Mouse (Mus musculus) intestine, embryonic 15.5 days (tissue): ENCODE measurements at regions not wholly inside any gene's neighbourhood (a gene's known extent, or its start where the extent isn't known, plus 50 kb on each side); places are given as distances from the start of the nearest gene placed in this dataset.
"Not testable (repeated sequence)": the region's sequence is repeated elsewhere in the genome, so short reads cannot be mapped to it uniquely, and the experiment has no call there.

Experiments
- ATAC-seq: fragments of 200-750 bp; cut with Nextera tagmentation; 2 replicates; pipeline ENCODE4 v1.8.0; 2017; ENCODE audit warnings: moderate TSS enrichment, moderate library complexity
- H3K27ac ChIP-seq: fragments of 300-500 bp; sonication (generic); 2 replicates; pipeline ENCODE4 v1.5.1; 2015; ENCODE audit warnings: mild to moderate bottlenecking, inconsistent platforms
- H3K27me3 ChIP-seq: fragments of 300-500 bp; sonication (generic); replicated peaks from 2 replicates; pipeline ENCODE4 v1.6.1; 2015; ENCODE audit warnings: inconsistent platforms
- H3K36me3 ChIP-seq: fragments of 300-500 bp; sonication (generic); 2 replicates; pipeline ENCODE4 v1.6.1; 2015; ENCODE audit warnings: inconsistent platforms
- H3K4me1 ChIP-seq: fragments of 300-500 bp; sonication (generic); replicated peaks from 2 replicates; pipeline ENCODE4 v1.6.1; 2015; ENCODE audit warnings: inconsistent platforms
- H3K4me2 ChIP-seq: fragments of 300-500 bp; sonication (generic); replicated peaks from 2 replicates; pipeline ENCODE4 v1.6.1; 2015; ENCODE audit warnings: mild to moderate bottlenecking, inconsistent platforms
- H3K4me3 ChIP-seq: fragments of 300-500 bp; sonication (generic); replicated peaks from 2 replicates; pipeline ENCODE4 v1.5.1; 2015; ENCODE audit warnings: inconsistent platforms
- H3K9ac ChIP-seq: fragments of 300-500 bp; sonication (generic); 2 replicates; pipeline ENCODE4 v1.6.1; 2015; ENCODE audit warnings: inconsistent platforms
- H3K9me3 ChIP-seq: fragments of 300-500 bp; sonication (generic); 2 replicates; pipeline ENCODE4 v1.6.1; 2016; ENCODE audit warnings: inconsistent platforms
- WGBS: fragments of 180-500 bp; shearing (Covaris S2); methylation state at CpG from one replicate; pipeline ENCODE4 v1.1.7; 2015; 5-methylcytosine and 5-hydroxymethylcytosine counted together

GRCm38 (mm10) chr8:63829096-63829495 lies 123.0 kb downstream of the Sgo2b start:
- H3K4me1 ChIP-seq = no peaks in the 10 kb centered on the region
- no peaks in the 10 kb centered on the region for H3K9me3 ChIP-seq
- no peak for ATAC-seq
- H3K27me3 ChIP-seq = no peaks in the 10 kb centered on the region
- H3K9ac ChIP-seq = no peak overlapping the region
- no peak overlapping the region for H3K4me3 ChIP-seq
- H3K36me3 ChIP-seq = no peaks in the 10 kb centered on the region
- H3K4me2 ChIP-seq = no peak overlapping the region
- no peak overlapping the region for H3K27ac ChIP-seq

GRCm38 (mm10) chr8:63828141-63828540 lies 123.9 kb downstream of the Sgo2b start:
- H3K4me2 ChIP-seq = no peak overlapping the region
- H3K27ac ChIP-seq = no peak overlapping the region
- ATAC-seq = no peak
- no peaks in the 10 kb centered on the region for H3K9me3 ChIP-seq
- H3K4me3 ChIP-seq = no peak overlapping the region
- no peaks in the 10 kb centered on the region for H3K4me1 ChIP-seq
- no peaks in the 10 kb centered on the region for H3K27me3 ChIP-seq
- H3K36me3 ChIP-seq = no peaks in the 10 kb centered on the region
- no peak overlapping the region for H3K9ac ChIP-seq

- Histone ChIP-seq H3K4me3 (no peak overlapping the region), H3K9me3 (no peaks in the 10 kb centered on the region), H3K27ac (no peak overlapping the region), H3K4me2 (no peak overlapping the region), H3K27me3 (no peaks in the 10 kb centered on the region), H3K36me3 (no peaks in the 10 kb centered on the region), H3K9ac (no peak overlapping the region), H3K4me1 (no peaks in the 10 kb centered on the region)
- ATAC-seq = no peak
- 65% methylated on average over 2 of the region's 2 CpGs for WGBS
These were observed 167.6 kb downstream of the Sgo2b start for GRCm38 (mm10) chr8:63784496-63784895.

GRCm38 (mm10) chr8:63760891-63761290 lies 191.2 kb downstream of the Sgo2b start:
- Histone ChIP-seq H3K9me3 (no peaks in the 10 kb centered on the region), H3K27ac (no peak overlapping the region), H3K4me3 (no peak overlapping the region), H3K27me3 (no peaks in the 10 kb centered on the region), H3K4me2 (no peak overlapping the region), H3K4me1 (no peaks in the 10 kb centered on the region), H3K9ac (no peak overlapping the region), H3K36me3 (no peaks in the 10 kb centered on the region)
- ATAC-seq = no peak

GRCm38 (mm10) chr8:63759931-63760330 lies 192.1 kb downstream of the Sgo2b start:
- H3K27ac ChIP-seq, H3K4me2 ChIP-seq, H3K9ac ChIP-seq, H3K4me1 ChIP-seq, H3K36me3 ChIP-seq, H3K4me3 ChIP-seq, H3K27me3 ChIP-seq, H3K9me3 ChIP-seq, ATAC-seq: not testable (repeated sequence)
- WGBS = 91% methylated on average over 4 of the region's 4 CpGs

GRCm38 (mm10) chr8:63755236-63755635 lies 196.8 kb downstream of the Sgo2b start:
- no peak overlapping the region for H3K9ac ChIP-seq
- no peak overlapping the region for H3K4me3 ChIP-seq
- H3K9me3 ChIP-seq = no peaks in the 10 kb centered on the region
- H3K4me1 ChIP-seq = no peaks in the 10 kb centered on the region
- H3K4me2 ChIP-seq = no peak overlapping the region
- H3K27me3 ChIP-seq = no peaks in the 10 kb centered on the region
- ATAC-seq = peak; percentile 83
- H3K36me3 ChIP-seq = no peaks in the 10 kb centered on the region
- no peak overlapping the region for H3K27ac ChIP-seq

GRCm38 (mm10) chr8:63754812-63755211 lies 197.2 kb downstream of the Sgo2b start:
- Histone ChIP-seq H3K4me1 (no peaks in the 10 kb centered on the region), H3K4me2 (no peak overlapping the region), H3K27me3 (no peaks in the 10 kb centered on the region), H3K9me3 (no peaks in the 10 kb centered on the region), H3K4me3 (no peak overlapping the region), H3K36me3 (no peaks in the 10 kb centered on the region), H3K27ac (no peak overlapping the region), H3K9ac (no peak overlapping the region)
- 66% methylated on average over 1 of the region's 1 CpGs for WGBS
- peak; percentile 28; the same call in 1 of the 2 replicates for ATAC-seq

GRCm38 (mm10) chr8:63753236-63753635 lies 198.8 kb downstream of the Sgo2b start:
- no peak overlapping the region for H3K9ac ChIP-seq
- H3K4me2 ChIP-seq = no peak overlapping the region
- no peaks in the 10 kb centered on the region for H3K36me3 ChIP-seq
- no peaks in the 10 kb centered on the region for H3K27me3 ChIP-seq
- H3K27ac ChIP-seq = no peak overlapping the region
- no peak for ATAC-seq
- H3K4me1 ChIP-seq = no peaks in the 10 kb centered on the region
- H3K4me3 ChIP-seq = no peak overlapping the region
- no peaks in the 10 kb centered on the region for H3K9me3 ChIP-seq

GRCm38 (mm10) chr8:63734411-63734810 lies 217.6 kb downstream of the Sgo2b start:
- no peaks in the 10 kb centered on the region for H3K27me3 ChIP-seq
- H3K4me1 ChIP-seq = no peaks in the 10 kb centered on the region
- no peak for ATAC-seq
- H3K27ac ChIP-seq = no peak overlapping the region
- no peak overlapping the region for H3K4me2 ChIP-seq
- H3K9ac ChIP-seq = no peak overlapping the region
- no peaks in the 10 kb centered on the region for H3K9me3 ChIP-seq
- H3K4me3 ChIP-seq = no peak overlapping the region
- H3K36me3 ChIP-seq = no peaks in the 10 kb centered on the region

GRCm38 (mm10) chr8:63730741-63731140 lies 221.3 kb downstream of the Sgo2b start:
- H3K4me2 ChIP-seq, H3K27me3 ChIP-seq, H3K9me3 ChIP-seq, H3K4me3 ChIP-seq, H3K27ac ChIP-seq, H3K9ac ChIP-seq, H3K36me3 ChIP-seq, ATAC-seq, H3K4me1 ChIP-seq: not testable (repeated sequence)
- 94% methylated on average over 6 of the region's 6 CpGs for WGBS
